Mouse (Mus musculus): Measurements from ENCODE around the gene Arrdc1. TPM values are rescaled to one million over a fixed set of nuclear protein-coding genes. Genes with fewer than 3 reads are reported as not detected.
"Not testable (repeated sequence)": the region's sequence is repeated elsewhere in the genome, so short reads cannot be mapped to it uniquely, and the experiment has no call there.

Gene Arrdc1
- 1 to 10 TPM; 7.3 to 9.4 TPM for total RNA-seq (2021)
- long read RNA-seq, experiment 1, partial matches to known transcripts: 2 of 8 reads
- long read RNA-seq, experiment 1, other reads (novel, unspliced or antisense): 2 of 8 reads
- long read RNA-seq, experiment 2, partial matches to known transcripts: 0 of 5 reads
- long read RNA-seq, experiment 2, other reads (novel, unspliced or antisense): 1 of 5 reads

DNA sequence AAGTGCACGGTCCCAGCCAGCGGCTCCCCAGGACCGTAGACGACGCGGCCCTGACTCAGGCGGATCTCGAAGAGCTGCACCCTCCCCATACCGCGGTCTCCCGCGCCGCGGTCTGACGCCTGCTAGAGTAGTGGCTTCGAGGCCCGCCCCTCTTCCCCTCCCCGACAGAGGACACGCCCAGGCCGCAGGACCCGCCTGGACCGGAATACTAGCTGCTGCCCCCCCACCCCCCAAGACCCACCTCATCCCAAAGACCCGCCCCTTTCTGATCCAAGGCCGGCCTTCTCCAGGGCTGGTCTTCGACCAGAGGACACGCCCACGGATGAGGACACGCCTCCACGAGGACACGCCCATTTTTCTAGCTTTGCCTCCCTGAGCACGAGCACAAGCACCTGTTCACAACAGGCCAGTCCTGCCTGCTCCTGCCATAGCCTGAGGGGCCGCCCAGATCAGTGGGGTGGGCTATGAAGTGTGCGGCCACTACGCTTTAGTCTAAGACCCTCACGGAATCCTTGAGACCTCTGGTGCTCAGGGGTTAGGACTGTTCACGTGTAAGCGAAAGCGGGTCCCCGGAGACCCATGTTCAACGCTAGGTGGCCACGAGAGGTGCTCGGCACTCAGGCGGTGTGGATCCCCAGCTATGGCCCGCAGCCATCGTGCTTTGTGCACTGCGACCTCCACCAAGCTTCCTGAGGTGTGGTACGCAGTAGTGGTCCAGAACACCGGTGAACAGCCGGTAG lies at the start of gene Arrdc1:
Gene Arrdc1, minus strand, starts transcription at position 196 of the 740 bp plus-strand sequence.
- peak; percentile 85 for DNase-seq

GRCm38 (mm10) chr2:24976960-24977359 lies 41.9 kb upstream of the Arrdc1 start:
- no peak for DNase-seq

DNA sequence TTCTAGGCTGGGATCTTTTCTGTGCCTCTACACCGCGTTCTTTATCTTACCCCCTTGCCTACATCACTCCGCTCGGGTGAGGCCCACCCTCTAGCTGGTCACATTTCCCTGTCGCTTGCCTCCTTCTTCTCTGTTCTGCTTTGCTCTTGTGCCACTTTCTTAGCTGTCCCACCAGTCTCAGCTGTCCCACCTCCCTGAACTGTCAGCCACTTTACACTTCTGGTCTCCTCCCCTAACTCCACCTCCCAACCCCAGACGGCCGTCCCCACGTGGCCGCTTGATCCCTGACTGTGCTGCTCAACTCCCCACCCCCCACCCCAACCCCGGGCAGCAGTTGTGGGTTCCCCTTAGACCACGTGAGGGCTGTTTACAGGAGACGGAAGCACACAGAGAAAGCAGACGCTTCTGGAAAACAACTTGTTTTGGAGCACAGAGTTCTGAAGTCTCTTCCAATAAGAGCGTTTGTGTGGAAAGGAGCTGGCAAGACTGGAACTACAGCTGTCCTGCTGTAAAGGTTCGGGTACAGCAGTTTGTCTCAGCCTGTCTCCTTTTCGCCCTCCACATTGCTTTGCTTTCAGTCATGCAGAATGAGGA lies 40.7 kb upstream of the Arrdc1 start, which contains the start of gene Pnpla7:
Gene Pnpla7, plus strand, starts transcription at position 330 of the 594 bp plus-strand sequence.
- DNase-seq: peak; percentile 67

GRCm38 (mm10) chr2:24974906-24975703 lies 40.1 kb upstream of the Arrdc1 start, which contains the start of gene Mrpl41:
Gene Mrpl41 (minus strand): TSS chr2:24975098.
- peak; percentile 94 for DNase-seq

GRCm38 (mm10) chr2:24974452-24974851 lies 39.4 kb upstream of the Arrdc1 start:
- DNase-seq: not testable (repeated sequence)

GRCm38 (mm10) chr2:24970386-24970785 lies 35.3 kb upstream of the Arrdc1 start:
- no peak for DNase-seq

GRCm38 (mm10) chr2:24962304-24963000 lies 27.4 kb upstream of the Arrdc1 start, which contains the start of gene Dph7:
Gene Dph7 (plus strand): TSS chr2:24962400.
- DNase-seq: peak; percentile 86

DNA sequence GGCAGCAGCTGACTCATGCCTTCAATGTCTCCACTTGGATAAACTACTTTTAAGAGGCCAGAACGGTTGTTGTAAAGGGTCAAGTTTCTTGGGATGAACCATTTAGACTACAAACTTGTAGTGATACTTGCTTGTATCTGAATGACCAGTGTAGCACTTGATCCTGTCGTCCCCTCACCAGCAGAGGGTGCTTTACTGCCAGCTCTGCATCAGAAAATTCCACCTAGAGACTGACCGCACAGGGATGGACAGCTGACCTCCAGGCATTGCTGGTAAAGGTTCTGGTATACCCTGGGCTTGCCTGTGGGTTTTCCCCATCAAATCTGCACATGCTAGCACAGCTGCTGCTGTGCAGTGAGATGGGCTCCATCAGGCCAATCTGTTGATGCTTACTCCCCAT lies 25.9 kb upstream of the Arrdc1 start:
- DNase-seq: no peak

DNA sequence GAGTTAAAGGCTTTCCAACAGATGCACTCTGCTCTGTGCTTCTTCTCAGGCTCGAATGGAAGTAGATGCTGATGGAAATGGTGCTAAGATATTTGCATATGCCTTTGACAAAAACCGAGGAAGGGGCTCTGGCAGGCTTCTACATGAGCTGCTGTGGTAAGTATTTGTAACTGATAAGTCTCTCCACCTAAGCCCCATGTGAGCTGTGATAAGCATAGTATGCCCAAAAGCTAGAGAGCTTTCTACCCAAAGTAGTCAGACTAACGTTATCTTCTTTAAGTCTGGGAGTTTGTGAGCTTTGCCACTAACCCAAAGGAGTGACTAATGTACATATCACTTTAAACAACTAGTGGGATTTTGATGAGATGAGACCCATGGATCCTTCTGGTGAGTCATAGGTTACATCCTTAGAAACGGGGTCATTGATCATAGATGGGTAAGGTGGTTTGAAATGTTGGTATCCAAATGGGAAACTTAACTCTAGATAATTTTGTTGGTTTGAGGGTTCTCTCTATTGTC lies 17.5 kb upstream of the Arrdc1 start:
- no peak for DNase-seq

DNA sequence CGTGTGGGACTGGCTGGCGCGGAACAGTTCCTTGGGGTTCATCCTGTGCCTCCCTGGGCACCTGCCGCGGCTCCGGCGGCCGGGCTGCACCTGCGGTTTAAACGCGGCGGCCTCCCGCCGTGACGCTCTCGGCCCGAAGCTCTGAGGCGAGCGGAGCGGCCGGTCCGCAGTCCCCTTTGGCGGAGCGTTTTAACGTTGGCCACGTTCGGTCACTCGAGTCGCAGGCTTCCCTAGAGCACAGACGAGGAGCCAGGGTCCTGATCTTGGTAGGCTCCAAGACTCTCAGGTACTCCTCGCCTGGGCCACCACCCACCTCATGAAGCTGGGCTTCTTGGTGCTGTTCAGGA lies 15.1 kb upstream of the Arrdc1 start:
- no peak for DNase-seq

- DNase-seq: peak; percentile 99
These were observed 14.6 kb upstream of the Arrdc1 start, which contains the start of gene Zmynd19 for GRCm38 (mm10) chr2:24949421-24950188. Gene Zmynd19 (plus strand): TSS chr2:24949792.

GRCm38 (mm10) chr2:24944304-24944703 lies 9.3 kb upstream of the Arrdc1 start:
- not testable (repeated sequence) for DNase-seq

- DNase-seq: no peak
These were observed 7.0 kb upstream of the Arrdc1 start for GRCm38 (mm10) chr2:24942092-24942491.

DNA sequence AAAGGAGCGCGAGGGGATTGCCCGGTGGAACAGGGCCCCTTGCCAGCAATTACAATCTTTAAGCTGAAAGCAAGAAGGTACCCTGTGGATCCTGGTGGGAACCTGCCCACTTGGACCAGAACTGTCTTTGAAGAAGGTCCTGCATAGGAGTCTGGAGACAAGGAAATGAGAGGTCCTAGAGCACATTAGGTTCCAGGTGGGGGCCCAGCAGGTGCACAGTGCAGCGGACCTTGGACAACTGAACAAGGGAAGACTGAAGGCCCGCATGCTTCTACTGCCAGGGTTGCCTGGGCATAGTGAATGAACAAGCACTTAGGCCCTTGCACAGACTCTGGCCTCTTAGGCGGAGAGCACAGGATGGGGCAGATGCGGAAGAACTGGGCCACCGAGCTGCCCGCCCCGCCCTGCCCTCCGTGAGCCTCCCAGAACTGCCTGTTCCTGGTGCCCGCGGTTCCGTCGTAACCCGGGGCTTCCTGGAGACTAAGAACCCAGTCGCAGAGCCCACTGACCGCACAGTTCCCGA lies 550 bp downstream of the Arrdc1 start:
- DNase-seq: no peak

GRCm38 (mm10) chr2:24929593-24929992 lies 5.5 kb downstream of the Arrdc1 start:
- no peak for DNase-seq

- DNase-seq: no peak
These were observed 5.9 kb downstream of the Arrdc1 start for GRCm38 (mm10) chr2:24929119-24929518.

DNA sequence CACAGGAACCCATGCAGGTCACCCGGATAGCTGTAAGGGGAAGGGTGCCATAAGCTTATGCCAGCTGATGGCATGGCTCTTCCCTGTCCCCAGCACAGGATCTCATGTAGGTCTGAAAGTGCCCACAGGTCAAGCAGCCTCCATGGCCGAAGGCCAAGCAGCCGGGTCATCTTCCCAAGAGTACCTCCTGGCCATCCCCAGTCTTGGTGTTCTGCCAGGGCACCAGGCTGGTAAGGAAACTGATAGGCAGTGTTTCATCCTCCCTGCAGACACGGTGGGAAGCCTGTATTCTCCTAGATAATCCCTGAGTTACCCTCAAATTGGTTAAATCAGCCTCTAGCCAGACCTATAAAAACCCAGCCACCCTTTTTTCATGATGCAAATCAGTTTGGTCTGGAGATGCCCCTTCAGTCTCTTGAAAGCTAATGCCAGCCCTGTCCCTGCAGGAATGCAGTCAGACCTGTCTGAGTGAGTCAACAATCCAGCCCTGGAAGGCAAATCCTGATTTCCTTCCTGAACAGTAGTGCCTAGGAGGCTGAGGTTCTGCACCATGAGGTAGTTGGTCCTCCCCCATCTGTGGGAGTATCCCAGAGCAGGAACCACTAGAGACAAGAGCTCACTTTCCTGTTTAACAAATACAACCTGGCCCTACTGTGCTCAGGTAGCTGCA lies 7.1 kb downstream of the Arrdc1 start:
- DNase-seq: peak; percentile 47

- no peak for DNase-seq
These were observed 8.1 kb downstream of the Arrdc1 start for GRCm38 (mm10) chr2:24926965-24927358.

- no peak for DNase-seq
These were observed 8.6 kb downstream of the Arrdc1 start for GRCm38 (mm10) chr2:24926345-24926964.

Measured in gastrocnemius, postnatal 10 days (tissue).